Mouse (Mus musculus): ENCODE measurements at regions not wholly inside any gene's neighbourhood (a gene's known extent, or its start where the extent isn't known, plus 50 kb on each side); places are given as distances from the start of the nearest gene placed in this dataset.

- peak; percentile 1 for DNase-seq (ENCODE audit: low read depth, low spot score)
Observed at GRCm38 (mm10) chr10:72056725-72057124, 597.9 kb upstream of the Zwint start.

DNA sequence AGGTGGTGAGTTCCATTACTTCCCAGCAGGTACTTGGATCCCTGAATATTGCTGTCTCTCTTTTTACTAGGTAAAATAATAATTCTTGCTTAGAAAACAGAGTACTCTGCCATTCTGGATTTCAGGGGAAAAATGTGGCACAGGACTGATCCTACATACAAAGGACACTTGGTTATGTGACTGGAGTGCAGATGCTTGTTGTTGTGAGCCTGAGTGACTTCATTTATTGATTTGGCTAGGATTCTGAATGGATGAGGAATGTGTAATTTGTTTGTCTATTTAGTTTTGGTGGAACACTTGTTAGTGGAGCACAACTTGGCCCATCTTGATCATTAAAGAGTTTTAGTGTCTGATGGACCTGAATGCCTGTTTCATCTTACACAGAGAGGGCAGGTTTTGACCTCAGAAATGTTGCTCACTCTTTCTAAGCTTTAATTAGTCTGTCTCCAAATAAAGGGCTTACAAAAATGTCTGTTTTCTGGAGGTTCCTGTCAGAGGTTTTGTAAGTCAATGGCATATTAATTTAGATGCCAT is 583.4 kb upstream of the Zwint start:
- DNase-seq (ENCODE audit: low read depth, low spot score): no peak

DNA sequence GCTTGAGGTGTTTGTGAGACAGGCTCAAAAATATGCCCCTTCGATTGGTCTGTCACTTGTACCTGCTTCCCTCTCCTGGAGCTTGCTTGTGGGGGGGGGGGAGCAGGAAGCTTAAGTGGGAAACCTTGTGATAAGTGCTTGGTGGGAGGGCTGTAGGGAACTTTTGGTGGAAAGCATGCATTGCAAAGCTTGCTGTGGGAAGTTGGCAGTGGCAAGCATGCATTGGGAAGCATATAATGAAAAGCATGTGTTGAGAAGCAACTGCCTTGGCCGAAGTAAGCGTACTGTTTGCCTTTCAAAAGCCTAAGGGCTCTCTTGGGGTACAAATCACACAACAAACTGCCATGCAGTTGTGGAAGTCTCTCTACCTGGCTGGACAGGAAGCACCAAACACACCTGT is 576.3 kb upstream of the Zwint start:
- no peak for DNase-seq (ENCODE audit: low read depth, low spot score)

GRCm38 (mm10) chr10:72096951-72097350 is 557.7 kb upstream of the Zwint start:
- DNase-seq (ENCODE audit: low read depth, low spot score): no peak

DNA sequence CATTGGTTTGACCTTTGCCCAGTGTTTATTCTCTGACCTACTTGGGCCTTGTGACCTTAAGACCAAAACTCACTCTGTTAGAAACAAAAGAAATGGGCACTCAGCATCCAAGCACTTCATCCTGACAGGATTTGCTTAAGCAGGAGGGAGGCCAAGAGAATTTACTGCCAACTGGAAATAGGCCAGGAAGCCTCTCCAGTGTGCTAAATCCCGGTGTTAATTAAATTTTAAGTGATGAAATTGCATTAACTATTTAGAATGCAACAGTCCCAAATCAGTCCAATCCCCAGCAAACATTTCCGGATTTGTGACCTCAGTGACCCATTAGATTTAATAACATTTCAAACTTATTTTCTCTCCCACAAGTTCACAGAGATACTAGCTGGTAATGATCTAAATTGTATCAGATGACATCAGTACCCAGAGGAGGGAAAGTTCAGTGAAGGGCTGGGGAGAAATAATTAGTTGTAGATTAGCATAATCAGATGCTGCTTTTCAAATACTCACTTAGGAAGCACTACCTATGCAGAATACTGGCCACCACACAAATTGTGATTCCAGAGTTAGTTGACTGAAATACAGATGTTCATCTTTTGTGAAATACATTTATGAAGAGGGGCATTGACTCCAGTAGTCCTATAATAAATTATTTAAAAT is 555.4 kb upstream of the Zwint start:
- no peak for DNase-seq (ENCODE audit: low read depth, low spot score)

GRCm38 (mm10) chr10:72119447-72119846 is 535.2 kb upstream of the Zwint start:
- DNase-seq (ENCODE audit: low read depth, low spot score): peak; percentile 2

DNA sequence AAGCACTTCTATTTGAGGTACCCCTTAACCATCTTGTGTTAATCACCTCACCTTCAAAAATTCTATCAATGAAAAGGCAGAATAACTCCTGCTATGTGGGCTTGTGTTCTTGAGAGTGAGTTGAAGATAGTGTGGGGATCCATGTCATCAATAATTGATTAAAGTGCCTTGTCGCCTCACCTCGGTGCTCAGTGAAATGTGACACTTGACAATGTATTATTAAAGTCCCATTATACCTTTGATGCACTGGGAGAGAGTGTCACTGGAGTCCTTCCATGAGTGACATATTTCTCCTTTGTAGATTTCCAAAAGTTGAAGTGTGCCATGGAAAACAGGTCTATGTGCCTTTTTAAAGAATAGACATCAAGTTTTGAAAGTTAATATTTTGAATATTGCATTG is 522.2 kb upstream of the Zwint start:
- no peak for DNase-seq (ENCODE audit: low read depth, low spot score)

All from 3T3-L1 (cell line).